Mouse (Mus musculus) frontal cortex, adult 2 months (tissue): Measurements from ENCODE around the gene Dld. TPM values are rescaled to one million over a fixed set of nuclear protein-coding genes. Genes with fewer than 3 reads are reported as not detected.

Experiments
- DNase-seq, 2 experiments: peaks; one replicate each; pipeline ENCODE4 v3.0.0; 2022; ENCODE audit warnings: low spot score in 1 of 2; ENCODE audit errors: extremely low spot score in 1 of 2
- polyA plus RNA-seq: library from polyadenylated mRNA; depleted of rRNA; stranded (reverse); fragments of >200 nt; gene quantifications from 2 replicates; pipeline ENCODE4 v1.2.3, GENCODE M21; 2012; rRNA removed

Dld gene
- polyA plus RNA-seq, 1 experiment, result 99.2 TPM

DNA sequence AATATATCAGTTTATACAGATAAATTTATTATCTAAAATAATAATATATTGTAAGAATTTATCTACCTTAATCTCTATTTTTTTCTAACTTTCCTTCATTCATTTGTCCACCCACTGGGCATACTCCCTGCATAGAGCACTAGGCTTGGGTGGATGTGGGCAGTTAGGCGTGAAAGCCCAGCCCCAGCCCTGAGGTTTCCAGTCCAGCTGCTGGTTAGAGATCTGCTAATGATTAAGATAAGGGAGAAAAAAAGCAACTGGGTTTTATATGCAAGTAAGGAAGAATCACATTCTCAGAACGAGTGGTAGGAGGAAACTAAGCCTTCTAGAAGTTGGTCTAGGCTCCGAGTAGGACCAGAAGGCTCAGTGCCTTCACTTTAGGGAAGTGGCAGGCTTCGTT is 55.2 kb downstream of the Dld start:
- no peak for DNase-seq

DNA sequence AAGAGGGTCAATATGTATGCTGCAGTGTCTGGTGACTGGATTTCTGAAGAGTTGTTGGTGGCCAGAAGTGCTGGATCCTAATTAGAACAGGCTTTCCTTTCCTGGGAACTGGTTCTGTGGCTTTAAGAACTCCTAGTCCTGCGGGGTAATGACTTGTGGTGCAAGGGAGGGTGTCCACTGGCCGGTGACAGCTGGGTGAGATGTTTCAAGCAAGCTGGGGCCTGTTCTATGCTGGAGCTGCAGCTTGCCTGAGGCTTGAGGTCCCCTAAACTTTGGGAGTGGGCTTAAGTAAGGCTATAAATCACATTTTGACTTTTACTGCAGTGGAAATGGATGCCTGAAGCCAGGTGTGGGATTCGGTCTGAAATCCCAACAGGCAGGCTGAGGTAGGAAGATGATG is 55.7 kb downstream of the Dld start:
- DNase-seq, result no peak

DNA sequence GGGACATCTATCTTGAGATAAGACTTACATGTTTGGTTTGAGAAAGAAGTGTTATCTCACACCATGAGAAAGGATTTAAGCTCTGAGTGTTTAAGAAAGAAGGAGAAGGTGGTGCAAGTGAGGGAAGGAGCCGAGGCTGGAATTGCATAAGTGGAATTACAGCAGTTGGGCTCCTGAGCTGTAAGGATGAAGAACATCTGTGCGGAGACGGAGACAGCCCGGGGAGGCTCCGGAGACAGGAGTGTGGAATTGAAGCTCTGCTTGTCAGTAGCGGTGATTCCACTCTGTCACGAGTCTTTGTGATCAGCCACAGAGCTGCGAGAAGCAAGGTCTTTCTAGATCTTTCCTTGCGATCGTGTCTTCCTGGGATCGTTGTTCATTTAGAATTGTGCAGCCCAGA is 56.3 kb downstream of the Dld start:
- DNase-seq, result peak in 1 of 2 experiments; percentile 22

DNA sequence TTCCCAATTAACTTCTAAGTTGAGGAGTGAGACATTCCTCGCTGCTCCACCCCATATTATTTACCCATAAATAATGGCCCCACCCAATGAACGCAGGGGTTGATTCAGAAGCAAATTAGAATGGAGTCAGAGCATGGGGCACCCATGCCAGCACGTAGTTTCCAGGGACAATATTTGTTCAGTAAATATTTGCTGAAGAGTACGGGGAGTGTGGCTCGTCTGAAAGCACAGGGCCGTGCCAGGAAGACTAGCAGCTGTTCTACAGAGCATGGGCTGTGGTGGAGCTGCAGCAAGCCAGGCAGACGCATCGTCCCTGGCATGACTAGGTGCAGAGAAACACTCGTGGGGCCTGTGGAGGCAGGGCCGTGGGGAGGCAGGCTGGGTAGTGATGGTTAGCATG is 56.7 kb downstream of the Dld start:
- no peak for DNase-seq

DNA sequence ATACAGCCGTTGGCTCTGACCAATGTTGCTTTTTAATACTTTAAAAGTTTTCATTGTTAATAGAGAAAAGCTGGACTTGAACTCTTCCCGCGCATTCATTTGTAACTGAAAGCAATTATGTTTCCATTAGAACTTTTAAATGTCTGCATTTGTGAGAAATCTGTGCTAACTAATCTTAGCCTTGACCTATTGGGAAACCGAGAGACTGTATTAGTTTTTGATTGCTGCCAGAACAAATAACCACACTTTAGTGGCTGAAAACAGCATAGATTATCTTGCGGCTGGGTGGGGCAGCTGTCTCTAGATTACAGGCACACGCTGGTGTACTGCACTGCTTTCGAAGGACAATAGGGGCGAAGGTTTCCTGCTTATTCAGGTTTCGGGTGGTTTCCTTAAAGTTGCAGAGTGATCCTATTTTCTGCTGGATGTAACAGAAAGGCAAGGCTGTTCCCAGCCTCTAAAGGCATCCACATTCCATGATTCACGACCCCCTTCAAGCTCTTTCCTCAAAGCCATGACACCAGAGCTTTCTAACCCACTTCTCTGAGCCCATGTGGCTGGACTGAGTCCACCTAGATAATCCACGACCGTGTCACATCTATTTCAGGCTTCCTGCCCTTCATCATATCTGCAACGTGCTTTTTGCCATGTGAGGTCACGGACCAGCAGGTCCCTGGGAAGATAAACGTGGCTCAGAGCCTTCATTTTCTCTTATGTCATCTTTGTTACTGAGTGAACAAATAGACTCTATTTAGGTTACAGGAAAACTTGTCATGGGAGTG is 57.7 kb downstream of the Dld start:
- DNase-seq, result no peak

DNA sequence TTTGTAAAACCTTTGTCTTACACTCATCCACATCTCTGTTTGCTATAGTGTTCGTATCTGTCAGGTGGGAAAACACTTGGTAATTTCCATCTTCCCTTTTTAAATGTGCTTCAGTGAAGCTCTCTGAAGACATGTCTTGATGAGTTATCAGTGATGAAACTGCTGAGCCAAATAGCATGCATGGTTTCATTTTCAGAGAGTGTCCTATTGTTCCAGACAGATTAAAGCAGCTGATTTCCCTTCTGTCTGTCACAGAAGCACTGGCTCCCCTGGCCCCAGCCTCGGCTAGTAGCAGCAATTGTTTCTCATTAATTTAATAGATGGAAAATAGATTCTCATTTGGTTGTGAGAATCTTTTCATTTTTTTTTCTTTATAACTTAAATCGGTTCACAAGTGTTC is 60.3 kb downstream of the Dld start:
- no peak for DNase-seq

DNA sequence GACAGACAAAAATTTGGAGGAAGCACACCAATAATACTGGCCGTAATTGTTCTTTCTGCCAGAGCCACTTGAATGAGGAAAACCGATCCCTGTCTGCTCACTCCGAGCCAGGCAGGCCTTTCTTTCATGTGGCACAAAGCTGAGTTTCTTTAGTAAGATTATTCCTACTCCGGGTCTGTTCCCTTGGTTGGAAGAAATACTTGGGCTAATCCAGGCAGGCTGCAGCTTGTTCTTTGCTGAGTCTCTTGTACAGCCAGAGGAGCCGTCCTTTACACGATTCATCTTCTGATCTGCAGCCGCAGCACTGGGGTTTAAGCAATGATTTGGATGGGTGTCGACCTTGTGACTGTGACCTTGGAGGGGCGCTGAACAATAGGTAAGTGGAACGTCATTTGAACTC is 62.2 kb downstream of the Dld start:
- no peak for DNase-seq

DNA sequence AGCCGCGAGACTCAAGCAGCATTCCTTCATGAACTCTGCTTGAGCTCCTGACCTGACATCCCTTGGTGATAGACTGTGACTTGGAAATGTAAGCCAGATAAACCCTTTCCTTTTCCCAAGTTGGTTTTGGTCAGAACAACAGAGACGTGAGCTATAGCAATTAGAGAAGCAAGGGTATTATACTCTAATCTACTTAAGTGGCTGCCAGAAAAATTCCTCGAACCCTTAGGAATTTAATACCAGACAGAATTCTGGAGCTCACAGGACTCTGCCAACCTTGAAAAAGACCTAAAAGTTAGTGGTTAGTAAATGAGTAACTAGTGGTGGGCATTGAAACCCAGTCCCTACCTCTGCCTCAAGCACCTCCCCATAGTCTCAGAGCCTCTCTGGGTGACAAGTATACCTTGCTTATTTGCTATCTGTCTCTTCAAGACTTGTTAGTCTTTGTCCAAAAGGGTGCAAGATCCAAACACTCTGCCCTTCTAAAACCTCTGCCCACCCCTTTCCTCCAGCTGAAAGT is 67.6 kb downstream of the Dld start:
- no peak for DNase-seq

DNA sequence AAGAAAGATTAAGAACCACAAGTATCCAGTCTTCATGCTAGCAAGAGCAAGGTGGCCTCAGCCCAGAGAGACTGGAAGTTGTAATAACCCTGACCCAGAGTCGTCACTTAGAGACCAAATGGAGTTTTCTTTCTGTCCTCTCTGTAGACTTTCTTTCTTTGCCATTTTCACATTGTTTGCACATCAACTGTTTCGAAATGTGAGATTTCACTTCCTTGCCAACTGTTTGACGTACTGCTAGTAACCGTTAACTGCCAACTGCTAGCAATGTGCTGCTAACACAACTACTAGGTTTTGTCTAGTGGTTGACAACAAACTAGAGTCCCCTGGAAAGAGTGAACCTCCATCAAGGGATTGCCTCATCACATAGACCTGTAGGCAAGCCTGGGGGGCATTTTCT is 68.1 kb downstream of the Dld start:
- DNase-seq, result no peak

DNA sequence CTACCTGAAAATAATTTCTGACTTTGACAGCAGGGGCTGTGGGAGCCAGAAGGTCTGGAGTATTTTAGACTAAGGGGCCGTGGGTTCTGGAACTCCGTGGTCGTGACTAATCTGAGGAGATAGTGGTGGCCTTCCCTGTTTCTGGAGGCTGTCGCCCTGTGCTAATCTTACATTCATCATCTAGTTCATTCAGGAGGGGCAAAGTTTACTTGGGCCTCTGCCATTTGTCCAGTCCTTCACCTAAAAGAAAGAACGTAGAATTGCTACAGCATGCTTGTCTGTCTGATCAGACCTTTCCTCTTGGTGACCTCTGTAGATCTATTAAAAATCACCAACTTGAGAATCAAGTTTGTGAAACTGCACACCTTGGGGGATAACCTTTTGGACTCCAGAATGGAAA is 69.0 kb downstream of the Dld start:
- no peak for DNase-seq

Other genes starting within 250 kb of the Dld start
- gene Gm6993, start 110.7 kb downstream of the Dld start, polyA plus RNA-seq, result not detected in 2 replicates
- gene Lamb1, start 86.2 kb downstream of the Dld start, polyA plus RNA-seq, result 7.6 and 8.4 TPM in 2 replicates
- 0.10 TPM in 1 of 2 replicates, not detected in the other for gene Slc26a3, start 39.4 kb upstream of the Dld start, polyA plus RNA-seq
- 11.0 and 11.5 TPM in 2 replicates for gene Cbll1, start 148.2 kb upstream of the Dld start, polyA plus RNA-seq
- 1.5 and 2.4 TPM in 2 replicates for gene Slc26a4, start 208.5 kb upstream of the Dld start, polyA plus RNA-seq